In the genomic region with DNA sequence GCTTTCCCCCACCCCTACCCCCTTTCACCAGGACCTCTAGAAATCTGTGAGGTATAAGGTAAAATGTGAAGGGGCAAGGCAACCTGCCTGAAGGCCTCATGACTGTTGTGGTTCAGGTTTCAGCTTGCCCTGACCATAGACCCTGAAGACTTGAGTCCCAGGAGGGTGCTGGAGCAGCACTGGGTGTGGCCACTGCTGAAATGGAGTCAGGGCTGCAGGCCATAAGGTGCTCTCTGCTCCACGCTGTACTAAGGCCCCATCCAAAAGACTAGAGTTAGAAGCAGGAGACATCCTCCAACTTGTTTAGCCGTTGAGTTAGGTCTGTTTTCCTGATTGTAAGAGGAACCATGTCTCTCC, we compare ENCODE assay signal across 16 mouse cellular contexts. TPM values are rescaled to one million over a fixed set of nuclear protein-coding genes. Genes with fewer than 3 reads are reported as not detected.
DNase-seq lines count a peak whose midpoint lies in the region; ATAC-seq and TF ChIP-seq lines count a peak whose summit lies in the region.
"Had no signal": no experiment of that assay in that cellular context is flagged by ENCODE, and none has a peak within 500 bp of the region (broad histone marks: within the 10 kb centered on the region; RNA-seq: fewer than 3 reads in every experiment).

No protein-coding gene starts in this region.

- no peak for TF ChIP-seq POLR2A in small intestine, adult 2 months (IDR thresholded peaks at IDR 0.05; ENCODE audit: low read depth, low read length)

- H3K4me2 ChIP-seq in lung, embryonic 14.5 days = no peak overlapping the region
- H3K4me2 ChIP-seq in hindbrain, embryonic 13.5 days = no peak overlapping the region
- H3K4me2 ChIP-seq: forebrain, embryonic 12.5 days; hindbrain, embryonic 12.5 days; limb, embryonic 12.5 days; midbrain, embryonic 13.5 days had no signal

- H3K27me3 ChIP-seq in lung, embryonic 14.5 days (ENCODE audit: insufficient read depth, low read length) = no peaks in the 10 kb centered on the region
- H3K27me3 ChIP-seq in E14TG2a.4 (ENCODE audit: insufficient read depth, low read length) = peaks cover 10% of the 10 kb centered on the region
- H3K27me3 ChIP-seq in limb, embryonic 10.5 days (ENCODE audit: low read depth, poor library complexity, severe bottlenecking) = no peaks in the 10 kb centered on the region
- H3K27me3 ChIP-seq in small intestine, adult 2 months (ENCODE audit: control insufficient read depth, insufficient read depth, low read length) = no peaks in the 10 kb centered on the region
- no peaks in the 10 kb centered on the region for H3K27me3 ChIP-seq in hindbrain, embryonic 13.5 days
- H3K27me3 ChIP-seq: forebrain, embryonic 12.5 days; hindbrain, embryonic 12.5 days; limb, embryonic 12.5 days; midbrain, embryonic 13.5 days had no signal

- 82% methylated on average over 2 of the region's 2 CpGs for WGBS in lung, embryonic 14.5 days
- WGBS in limb, embryonic 10.5 days = 89% methylated on average over 2 of the region's 2 CpGs
- WGBS in small intestine, adult 2 months = 81% methylated on average over 2 of the region's 2 CpGs
- WGBS in hindbrain, embryonic 13.5 days = 81% methylated on average over 2 of the region's 2 CpGs

- no peak overlapping the region for H3K27ac ChIP-seq in lung, embryonic 14.5 days (ENCODE audit: low read depth)
- H3K27ac ChIP-seq in limb, embryonic 10.5 days = no peak overlapping the region
- H3K27ac ChIP-seq in small intestine, adult 2 months (ENCODE audit: insufficient read depth, low read depth, low read length) = peak overlapping the region; percentile 76
- H3K27ac ChIP-seq in hindbrain, embryonic 13.5 days = no peak overlapping the region
- H3K27ac ChIP-seq: forebrain, embryonic 12.5 days; hindbrain, embryonic 12.5 days; limb, embryonic 12.5 days; midbrain, embryonic 13.5 days had no signal

- no peak for TF ChIP-seq CTCF in lung, embryonic 14.5 days (IDR thresholded peaks at IDR 0.05; ENCODE audit: low read depth)
- TF ChIP-seq CTCF in E14TG2a.4 (conservative IDR thresholded peaks at IDR 0.05; ENCODE audit: low read length) = no peak
- no peak for TF ChIP-seq CTCF in small intestine, adult 2 months (IDR thresholded peaks at IDR 0.05; ENCODE audit: extremely low read depth, insufficient read length, insufficient replicate concordance, low read depth, low read length)

- no peak for ATAC-seq in lung, embryonic 14.5 days (ENCODE audit: insufficient read depth)
- no peak for ATAC-seq in hindbrain, embryonic 13.5 days (ENCODE audit: low FRiP score)
- ATAC-seq: midbrain, embryonic 13.5 days had no signal

- H3K4me1 ChIP-seq in lung, embryonic 14.5 days (ENCODE audit: insufficient read depth) = no peaks in the 10 kb centered on the region
- H3K4me1 ChIP-seq in E14TG2a.4 (replicated peaks; ENCODE audit: low read depth, low read length) = peaks cover 32% of the 10 kb centered on the region
- peaks cover 10% of the 10 kb centered on the region; the same call in 1 of the 2 replicates for H3K4me1 ChIP-seq in limb, embryonic 10.5 days
- peaks cover 23% of the 10 kb centered on the region; the same call in 1 of the 2 replicates for H3K4me1 ChIP-seq in small intestine, adult 2 months (ENCODE audit: control insufficient read depth, insufficient read depth, insufficient read length, low read length)
- H3K4me1 ChIP-seq in hindbrain, embryonic 13.5 days (replicated peaks) = no peaks in the 10 kb centered on the region
- H3K4me1 ChIP-seq: forebrain, embryonic 12.5 days; hindbrain, embryonic 12.5 days; midbrain, embryonic 13.5 days had no signal

- H3K9me3 ChIP-seq in lung, embryonic 14.5 days (ENCODE audit: low read depth, low read length) = no peaks in the 10 kb centered on the region
- no peaks in the 10 kb centered on the region for H3K9me3 ChIP-seq in E14TG2a.4 (ENCODE audit: low read length)
- H3K9me3 ChIP-seq in limb, embryonic 10.5 days (replicated peaks) = no peaks in the 10 kb centered on the region
- no peaks in the 10 kb centered on the region for H3K9me3 ChIP-seq in hindbrain, embryonic 13.5 days
- H3K9me3 ChIP-seq: forebrain, embryonic 12.5 days; hindbrain, embryonic 12.5 days; limb, embryonic 12.5 days; midbrain, embryonic 13.5 days had no signal

- H3K4me3 ChIP-seq in lung, embryonic 14.5 days (ENCODE audit: low read depth, low read length) = peak overlapping the region; percentile 6; the same call in 1 of the 2 replicates
- peak overlapping the region; percentile 60; the same call in 1 of the 2 replicates for H3K4me3 ChIP-seq in E14TG2a.4 (replicated peaks; ENCODE audit: low read length)
- no peak overlapping the region for H3K4me3 ChIP-seq in limb, embryonic 10.5 days
- peak overlapping the region; percentile 60 for H3K4me3 ChIP-seq in small intestine, adult 2 months (ENCODE audit: low read depth, low read length)
- H3K4me3 ChIP-seq in hindbrain, embryonic 13.5 days = no peak overlapping the region
- H3K4me3 ChIP-seq: forebrain, embryonic 12.5 days; hindbrain, embryonic 12.5 days; limb, embryonic 12.5 days; midbrain, embryonic 13.5 days had no signal

- no peak for DNase-seq in lung, embryonic 14.5 days
- DNase-seq in lung, postnatal 25 days (ENCODE audit: low spot score) = no peak
- peak; percentile 8 for DNase-seq in limb, embryonic 10.5 days (ENCODE audit: low spot score)
- no peak for DNase-seq in layer of hippocampus, postnatal 10 days (ENCODE audit: low spot score in 2 of 2)
- DNase-seq: cerebellum, adult 2 months; gastrocnemius, postnatal 14 days; right cerebral cortex, adult 18-20 months had no signal

- H3K36me3 ChIP-seq in lung, embryonic 14.5 days (ENCODE audit: insufficient read depth) = no peaks in the 10 kb centered on the region
- no peaks in the 10 kb centered on the region for H3K36me3 ChIP-seq in E14TG2a.4 (ENCODE audit: insufficient read depth, low read length)
- H3K36me3 ChIP-seq in limb, embryonic 10.5 days = no peaks in the 10 kb centered on the region
- H3K36me3 ChIP-seq in small intestine, adult 2 months (ENCODE audit: control insufficient read depth, insufficient read depth, low read length) = no peaks in the 10 kb centered on the region
- H3K36me3 ChIP-seq in hindbrain, embryonic 13.5 days = no peaks in the 10 kb centered on the region
- H3K36me3 ChIP-seq: forebrain, embryonic 12.5 days; hindbrain, embryonic 12.5 days; limb, embryonic 12.5 days; midbrain, embryonic 13.5 days had no signal

- H3K9ac ChIP-seq in lung, embryonic 14.5 days = no peak overlapping the region
- no peak overlapping the region for H3K9ac ChIP-seq in hindbrain, embryonic 13.5 days
- H3K9ac ChIP-seq: forebrain, embryonic 12.5 days; hindbrain, embryonic 12.5 days; limb, embryonic 12.5 days; midbrain, embryonic 13.5 days had no signal

RNA-seq across cellular contexts. Expression of a gene that starts 19.6 kb away (rescaled TPM):
- polyA plus RNA-seq in lung, embryonic 14.5 days (2014; fragmentation: Nextera tagmentation; extraction: Ambion mirVana) = 0.79 and 1.8 TPM in 2 replicates
- polyA plus RNA-seq in limb, embryonic 10.5 days (2016; fragmentation: Nextera tagmentation; extraction: Ambion mirVana) = 0.43 and 0.59 TPM in 2 replicates
- polyA plus RNA-seq in small intestine, adult 2 months (2012; rRNA removed) = 10.6 and 14.0 TPM in 2 replicates
- total RNA-seq in layer of hippocampus, postnatal 10 days (2021) = 1 to 10 TPM; 1.5 to 1.8 TPM
- 0.30 and 0.74 TPM in 2 replicates for polyA plus RNA-seq in hindbrain, embryonic 13.5 days (2015; fragmentation: Nextera tagmentation; extraction: Ambion mirVana)

RNA-seq across cellular contexts. Expression of a gene that starts 50.3 kb away (rescaled TPM):
- 0.09 and 0.35 TPM in 2 replicates for polyA plus RNA-seq in lung, embryonic 14.5 days (2014; fragmentation: Nextera tagmentation; extraction: Ambion mirVana)
- 0.95 TPM in 1 of 2 replicates, not detected in the other for polyA plus RNA-seq in limb, embryonic 10.5 days (2016; fragmentation: Nextera tagmentation; extraction: Ambion mirVana)
- polyA plus RNA-seq in small intestine, adult 2 months (2012; rRNA removed) = 2.4 and 2.8 TPM in 2 replicates
- total RNA-seq in layer of hippocampus, postnatal 10 days (2021) = not detected
- 0.16 and 0.44 TPM in 2 replicates for polyA plus RNA-seq in hindbrain, embryonic 13.5 days (2015; fragmentation: Nextera tagmentation; extraction: Ambion mirVana)
- total RNA-seq: gastrocnemius, postnatal 14 days had no signal
- polyA plus RNA-seq: cerebellum, adult 2 months; forebrain, embryonic 12.5 days; hindbrain, embryonic 12.5 days; neural tube, embryonic 14.5 days; testis, adult 2 months had no signal

Comparison
In these comparisons a context has a peak if more than half of its experiments do, and no peak if none do; other contexts are left out.
1. H3K4me3 ChIP-seq: peak in lung, embryonic 14.5 days (single experiment), E14TG2a.4 (single experiment) and small intestine, adult 2 months (single experiment); none in limb, embryonic 10.5 days (single experiment) and hindbrain, embryonic 13.5 days (single experiment).